Mouse (Mus musculus) C2C12 (cell line): ENCODE results near the gene Ap3m1. TPM values are rescaled to one million over a fixed set of nuclear protein-coding genes. Genes with fewer than 3 reads are reported as not detected.
"Not testable (repeated sequence)": the region's sequence is repeated elsewhere in the genome, so short reads cannot be mapped to it uniquely, and the experiment has no call there.

Experiments
- H3K27me3 ChIP-seq: one replicate; pipeline ENCODE4 v1.6.1; 2011; ENCODE audit not compliant: control insufficient read depth, insufficient read depth, insufficient read length
- H3K36me3 ChIP-seq: one replicate; pipeline ENCODE4 v1.6.1; 2011; ENCODE audit not compliant: control insufficient read depth, insufficient read depth
- H3K4me3 ChIP-seq: one replicate; pipeline ENCODE4 v1.5.1; 2011; ENCODE audit warnings: mild to moderate bottlenecking, control low read depth; ENCODE audit not compliant: poor library complexity, insufficient read depth, severe bottlenecking
- H3K79me2 ChIP-seq: one replicate; pipeline ENCODE4 v1.6.1; 2011; ENCODE audit not compliant: control insufficient read depth, insufficient read depth
- H3K79me3 ChIP-seq: one replicate; pipeline ENCODE4 v1.6.1; 2011; ENCODE audit warnings: low read depth, control low read depth
- H3ac ChIP-seq: one replicate; pipeline ENCODE3; 2011; ENCODE audit warnings: low read depth; ENCODE audit not compliant: control insufficient read depth, insufficient read length
- CEBPB ChIP-seq: IDR thresholded peaks from one replicate; pipeline ENCODE4 v1.6.1; 2011; ENCODE audit warnings: low read depth, mild to moderate bottlenecking, control low read depth, moderate library complexity
- CTCF ChIP-seq: IDR thresholded peaks from one replicate; pipeline ENCODE4 v1.5.1; 2011; ENCODE audit not compliant: control insufficient read depth, insufficient read depth, insufficient read length
- FOSL1 ChIP-seq: IDR thresholded peaks from one replicate; pipeline ENCODE4 v1.8.0; 2011; ENCODE audit warnings: mild to moderate bottlenecking, low read length; ENCODE audit not compliant: poor library complexity, insufficient read depth, severe bottlenecking
- MAX ChIP-seq: IDR thresholded peaks from one replicate; pipeline ENCODE4 v1.6.1; 2011; ENCODE audit warnings: mild to moderate bottlenecking, control low read depth
- MYOD1 ChIP-seq: IDR thresholded peaks from one replicate; pipeline ENCODE4 v1.6.1; 2011; ENCODE audit warnings: low read depth; ENCODE audit not compliant: control insufficient read depth, insufficient read length
- MYOG ChIP-seq: IDR thresholded peaks from one replicate; pipeline ENCODE4 v1.6.1; 2011; ENCODE audit not compliant: control insufficient read depth, insufficient read length; ENCODE audit errors: extremely low read depth
- USF1 ChIP-seq: IDR thresholded peaks from one replicate; pipeline ENCODE4 v1.6.1; 2011; ENCODE audit warnings: low read depth, mild to moderate bottlenecking, control low read depth, moderate library complexity
- polyA plus RNA-seq: library from polyadenylated mRNA; unstranded; fragments of >200 nt; fragmentation: generic; extraction: Trizol; gene quantifications from one replicate; pipeline ENCODE4 v1.2.1, GENCODE M21; 2012; ENCODE audit warnings: missing spikeins

Ap3m1 gene
- polyA plus RNA-seq, 1 experiment, result 14.0 TPM

DNA sequence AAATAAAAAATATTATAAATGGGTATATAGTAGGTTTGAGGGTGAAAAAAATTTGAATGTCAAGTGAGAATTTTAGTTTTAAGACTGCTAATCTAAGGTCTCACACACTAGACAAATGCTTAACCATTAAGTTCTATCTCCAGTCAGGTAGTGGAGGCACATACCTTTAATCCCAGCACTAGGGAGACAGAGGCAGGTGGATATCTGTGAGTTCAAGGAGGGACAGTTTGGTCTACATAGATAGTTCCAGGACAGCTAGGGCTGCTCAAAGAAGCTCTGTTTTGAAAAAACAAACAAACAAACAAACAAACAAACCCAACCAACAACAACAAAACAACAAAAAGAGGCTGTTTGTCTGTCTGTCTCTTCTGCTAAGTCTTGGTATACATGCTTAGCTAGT, 44.0 kb upstream of the Ap3m1 start:
- H3K36me3 ChIP-seq, result peaks cover 18% of the 10 kb centered on the region
- TF ChIP-seq FOSL1, result no peak
- TF ChIP-seq CTCF, result no peak
- H3K4me3 ChIP-seq, result no peak overlapping the region
- peaks cover 1% of the 10 kb centered on the region for H3K79me3 ChIP-seq
- H3K27me3 ChIP-seq, result no peaks in the 10 kb centered on the region
- H3ac ChIP-seq, result no peak overlapping the region
- no peaks in the 10 kb centered on the region for H3K79me2 ChIP-seq

GRCm38 (mm10) chr14:21094161-21094560, 41.9 kb upstream of the Ap3m1 start:
- H3ac ChIP-seq, H3K79me2 ChIP-seq, H3K4me3 ChIP-seq, H3K27me3 ChIP-seq, H3K79me3 ChIP-seq: not testable (repeated sequence)
- H3K36me3 ChIP-seq, result peaks cover 18% of the 10 kb centered on the region

- TF ChIP-seq USF1 (no peak), FOSL1 (no peak), CEBPB (peak; percentile 18), MYOG (no peak), CTCF (no peak), MAX (no peak), MYOD1 (no peak)
- H3K79me2 ChIP-seq, result peaks cover 16% of the 10 kb centered on the region
- H3ac ChIP-seq, result no peak overlapping the region
- no peaks in the 10 kb centered on the region for H3K27me3 ChIP-seq
- H3K36me3 ChIP-seq, result peaks cover 18% of the 10 kb centered on the region
- peaks cover 4% of the 10 kb centered on the region for H3K79me3 ChIP-seq
- no peak overlapping the region for H3K4me3 ChIP-seq
These were observed 38.7 kb upstream of the Ap3m1 start for GRCm38 (mm10) chr14:21090930-21091486.

DNA sequence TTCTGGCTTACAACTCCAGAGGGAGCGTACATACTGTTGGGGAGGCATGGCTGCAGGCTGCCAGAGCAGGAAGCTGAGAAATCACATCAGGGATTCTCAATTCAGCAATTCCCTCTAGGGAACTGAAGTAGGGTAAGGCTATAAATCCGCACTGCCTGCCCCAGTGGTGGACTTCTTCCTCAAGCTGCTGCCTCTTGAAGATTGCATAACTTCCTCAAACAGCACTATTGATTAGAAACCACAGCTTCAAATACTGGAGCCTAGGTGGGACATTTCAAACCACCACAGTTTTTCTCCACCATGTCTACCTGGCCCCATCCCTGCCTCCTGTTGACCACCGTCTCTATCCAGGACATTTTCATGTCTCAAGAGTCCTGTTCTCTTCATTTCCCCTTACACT, 38.1 kb upstream of the Ap3m1 start:
- no peaks in the 10 kb centered on the region for H3K27me3 ChIP-seq
- H3K4me3 ChIP-seq, result no peak overlapping the region
- peaks cover 16% of the 10 kb centered on the region for H3K79me2 ChIP-seq
- no peak overlapping the region for H3ac ChIP-seq
- H3K36me3 ChIP-seq, result peaks cover 18% of the 10 kb centered on the region
- TF ChIP-seq MYOG (no peak), CEBPB (peak; percentile 12)
- H3K79me3 ChIP-seq, result peaks cover 4% of the 10 kb centered on the region

DNA sequence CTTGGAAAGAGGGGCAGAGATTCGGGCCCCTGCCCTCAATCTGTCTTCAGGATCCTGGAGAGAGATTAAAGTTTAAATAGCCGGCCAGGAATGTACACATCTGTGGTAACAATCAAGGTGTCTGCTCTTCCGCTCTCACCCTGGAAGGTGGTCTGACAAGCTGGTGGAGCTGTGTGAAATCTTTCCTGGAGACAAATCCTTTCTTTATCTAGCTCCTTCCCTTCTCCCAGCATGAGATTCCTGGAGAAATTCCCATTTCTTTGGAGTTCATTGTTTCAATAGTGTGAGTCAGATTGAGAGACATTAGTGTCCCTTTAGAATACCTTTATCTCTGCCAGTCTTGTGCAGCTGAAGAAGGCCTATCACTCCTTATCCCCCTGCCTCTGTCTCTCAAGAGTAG, 36.4 kb upstream of the Ap3m1 start:
- no peak for TF ChIP-seq MYOD1
- no peak for TF ChIP-seq MAX
- TF ChIP-seq CTCF, result no peak
- no peak for TF ChIP-seq MYOG
- TF ChIP-seq USF1, result no peak
- TF ChIP-seq FOSL1, result no peak
- no peak for TF ChIP-seq CEBPB
- H3K4me3 ChIP-seq, result no peak overlapping the region
- peaks cover 28% of the 10 kb centered on the region for H3K79me2 ChIP-seq
- peaks cover 18% of the 10 kb centered on the region for H3K36me3 ChIP-seq
- H3K79me3 ChIP-seq, result peaks cover 8% of the 10 kb centered on the region
- H3K27me3 ChIP-seq, result no peaks in the 10 kb centered on the region
- no peak overlapping the region for H3ac ChIP-seq

- H3K4me3 ChIP-seq, result no peak overlapping the region
- H3K36me3 ChIP-seq, result peaks cover 7% of the 10 kb centered on the region
- peaks cover 28% of the 10 kb centered on the region for H3K79me2 ChIP-seq
- H3K27me3 ChIP-seq, result no peaks in the 10 kb centered on the region
- H3ac ChIP-seq, result no peak overlapping the region
- H3K79me3 ChIP-seq, result peaks cover 8% of the 10 kb centered on the region
- TF ChIP-seq MYOD1 (no peak), MYOG (no peak), CEBPB (no peak), FOSL1 (no peak), CTCF (no peak), USF1 (no peak), MAX (no peak)
These were observed 35.2 kb upstream of the Ap3m1 start for GRCm38 (mm10) chr14:21087390-21088060.
